Mouse (Mus musculus) neural tube, embryonic 11.5 days (tissue): ENCODE measurements around the gene Fbxo11. TPM values are rescaled to one million over a fixed set of nuclear protein-coding genes. Genes with fewer than 3 reads are reported as not detected.

Experiments used
- ATAC-seq: fragments of 200-750 bp; cut with Nextera tagmentation; 2 replicates; pipeline ENCODE4 v1.8.0; 2017; ENCODE audit warnings: moderate number of reproducible peaks, mild to moderate bottlenecking, moderate TSS enrichment, moderate library complexity; ENCODE audit not compliant: insufficient read depth, low FRiP score, low TSS enrichment
- DNase-seq: peaks from one replicate; pipeline ENCODE4 v3.0.0-alpha.2; 2015; ENCODE audit warnings: low spot score
- H3K27ac ChIP-seq: fragments of 300-500 bp; sonication (generic); 2 replicates; pipeline ENCODE4 v1.5.1; 2014; ENCODE audit warnings: low read depth, mild to moderate bottlenecking, low read length
- H3K27me3 ChIP-seq: fragments of 300-500 bp; sonication (generic); 2 replicates; pipeline ENCODE4 v1.6.1; 2014; ENCODE audit warnings: mild to moderate bottlenecking, low read length, mixed read lengths; ENCODE audit not compliant: control insufficient read depth, insufficient read depth
- H3K36me3 ChIP-seq: fragments of 300-500 bp; sonication (generic); 2 replicates; pipeline ENCODE4 v1.6.1; 2014; ENCODE audit warnings: mild to moderate bottlenecking, low read length, moderate library complexity, mixed read lengths; ENCODE audit not compliant: control insufficient read depth, insufficient read depth
- H3K4me1 ChIP-seq: fragments of 300-500 bp; sonication (generic); 2 replicates; pipeline ENCODE4 v1.6.1; 2014; ENCODE audit warnings: low read length, mixed read lengths; ENCODE audit not compliant: control insufficient read depth, insufficient read depth
- H3K4me2 ChIP-seq: fragments of 300-500 bp; sonication (generic); 2 replicates; pipeline ENCODE4 v1.6.1; 2014; ENCODE audit warnings: low read depth, mild to moderate bottlenecking, moderate library complexity
- H3K4me3 ChIP-seq: fragments of 300-500 bp; sonication (generic); 2 replicates; pipeline ENCODE4 v1.5.1; 2014; ENCODE audit warnings: low read depth, low read length
- H3K9ac ChIP-seq: fragments of 300-500 bp; sonication (generic); 2 replicates; pipeline ENCODE4 v1.6.1; 2014; ENCODE audit warnings: mild to moderate bottlenecking, low read length
- H3K9me3 ChIP-seq: fragments of 300-500 bp; sonication (generic); 2 replicates; pipeline ENCODE4 v1.6.1; 2016; ENCODE audit warnings: low read length; ENCODE audit not compliant: control insufficient read depth
- WGBS: fragments of 180-500 bp; shearing (Covaris S2); extraction: QIAGEN DNeasy Blood & Tissue Kit; methylation state at CpG from one replicate; pipeline ENCODE4 v1.1.7; 2014; 5-methylcytosine and 5-hydroxymethylcytosine counted together
- polyA plus RNA-seq: library from polyadenylated mRNA; unstranded; fragments of >200 nt; fragmentation: Nextera tagmentation; extraction: Ambion mirVana; gene quantifications from 2 replicates; pipeline ENCODE4 v1.2.1, GENCODE M21; 2014

Gene Fbxo11
- polyA plus RNA-seq, 1 experiment from 2014 or later, result 40.4 TPM

DNA sequence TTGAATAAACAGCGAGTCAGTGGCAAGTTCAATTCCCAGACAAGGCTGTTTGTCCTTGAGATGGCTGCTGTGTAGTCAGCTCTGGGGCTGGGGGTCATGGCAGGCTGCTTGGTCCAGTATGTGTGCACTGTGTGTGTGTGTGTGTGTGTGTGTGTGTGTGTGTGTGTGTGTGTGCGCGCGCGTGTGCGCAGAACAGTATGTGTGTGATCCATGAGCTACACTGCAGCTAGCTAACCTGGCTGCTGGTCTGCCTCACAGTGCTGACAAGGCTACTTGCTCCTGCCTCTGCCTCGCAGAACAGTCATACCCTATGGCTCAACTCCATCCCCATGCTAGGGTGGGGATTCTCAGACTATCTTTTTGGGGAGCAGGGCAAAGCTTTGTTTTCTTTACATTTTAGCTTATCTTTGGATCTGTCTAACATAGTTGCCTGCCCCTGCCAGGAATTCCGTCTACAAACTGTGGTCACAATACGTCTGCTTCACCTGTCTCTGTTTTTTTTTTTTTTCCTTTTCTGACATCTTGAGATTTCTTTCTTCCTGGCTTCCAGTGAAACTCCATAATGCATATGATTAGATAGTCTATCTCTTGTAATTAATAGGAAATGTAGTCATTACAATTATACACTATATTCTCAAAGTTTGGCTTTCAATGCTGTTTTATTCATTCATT is 33.2 kb upstream of the Fbxo11 start:
- no peak overlapping the region for H3K4me2 ChIP-seq
- no peaks in the 10 kb centered on the region for H3K4me1 ChIP-seq
- WGBS, result 91% methylated on average over 9 of the region's 9 CpGs
- no peak overlapping the region for H3K27ac ChIP-seq
- H3K36me3 ChIP-seq, result no peaks in the 10 kb centered on the region
- H3K4me3 ChIP-seq, result no peak overlapping the region
- H3K9me3 ChIP-seq, result no peaks in the 10 kb centered on the region
- H3K9ac ChIP-seq, result no peak overlapping the region
- H3K27me3 ChIP-seq, result no peaks in the 10 kb centered on the region
- ATAC-seq, result no peak
- no peak for DNase-seq

DNA sequence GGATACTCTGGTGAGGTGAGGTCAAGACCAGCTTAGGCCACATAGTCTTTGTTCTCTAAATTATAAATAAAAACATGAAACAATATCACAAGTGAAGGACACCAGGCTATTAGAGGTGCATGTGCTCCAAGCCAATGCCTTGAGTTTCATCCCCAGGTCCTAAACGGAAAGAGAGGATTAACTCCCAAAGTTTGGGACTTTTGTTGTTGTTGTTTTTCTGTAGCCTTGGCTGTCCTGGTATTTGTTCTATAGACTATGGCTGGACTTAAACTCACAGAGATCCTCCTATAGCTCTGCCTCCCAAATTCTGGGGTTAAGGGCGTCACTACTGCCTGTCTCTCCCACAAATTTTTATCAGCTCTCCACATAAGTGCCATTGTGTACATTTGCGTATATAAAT is 32.5 kb upstream of the Fbxo11 start:
- WGBS, result 88% methylated on average over 3 of the region's 3 CpGs
- H3K4me1 ChIP-seq, result no peaks in the 10 kb centered on the region
- H3K27ac ChIP-seq, result no peak overlapping the region
- ATAC-seq (no peak), DNase-seq (no peak)
- no peaks in the 10 kb centered on the region for H3K36me3 ChIP-seq
- H3K27me3 ChIP-seq, result no peaks in the 10 kb centered on the region
- no peak overlapping the region for H3K4me3 ChIP-seq
- no peak overlapping the region for H3K4me2 ChIP-seq
- H3K9me3 ChIP-seq, result no peaks in the 10 kb centered on the region
- no peak overlapping the region for H3K9ac ChIP-seq

DNA sequence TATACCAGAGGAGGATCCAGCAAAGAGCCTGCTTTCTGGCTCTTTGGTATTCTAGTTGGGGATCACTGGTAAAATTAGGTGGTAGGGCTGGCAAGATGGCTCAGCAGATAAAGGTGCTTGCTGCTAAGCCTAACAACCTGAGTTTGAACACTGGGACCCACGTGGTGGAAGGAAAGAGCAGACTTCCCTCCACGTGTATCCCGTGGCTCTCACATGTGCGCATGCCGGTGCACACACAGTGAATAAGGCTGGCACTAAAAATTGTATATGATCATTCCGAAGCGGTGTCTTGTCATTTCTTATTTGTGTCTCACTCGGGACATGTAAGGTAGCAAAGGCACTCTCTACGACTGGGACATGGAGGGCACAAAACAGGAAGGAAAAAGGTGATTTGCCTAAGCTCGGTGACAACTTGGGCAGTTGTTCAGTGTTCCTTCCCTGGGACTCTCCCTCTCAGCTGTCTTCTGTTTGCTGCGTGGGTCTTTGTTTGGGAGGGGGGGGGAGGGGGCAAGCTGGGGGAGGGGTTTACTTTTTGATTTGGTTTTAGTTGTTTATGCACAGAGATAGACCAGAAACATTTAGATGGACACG is 31.8 kb upstream of the Fbxo11 start:
- Histone ChIP-seq H3K9ac (no peak overlapping the region), H3K4me3 (no peak overlapping the region), H3K4me2 (no peak overlapping the region), H3K27ac (no peak overlapping the region), H3K36me3 (no peaks in the 10 kb centered on the region), H3K9me3 (no peaks in the 10 kb centered on the region), H3K27me3 (no peaks in the 10 kb centered on the region), H3K4me1 (no peaks in the 10 kb centered on the region)
- no peak for DNase-seq
- ATAC-seq, result no peak
- WGBS, result 89% methylated on average over 12 of the region's 12 CpGs

DNA sequence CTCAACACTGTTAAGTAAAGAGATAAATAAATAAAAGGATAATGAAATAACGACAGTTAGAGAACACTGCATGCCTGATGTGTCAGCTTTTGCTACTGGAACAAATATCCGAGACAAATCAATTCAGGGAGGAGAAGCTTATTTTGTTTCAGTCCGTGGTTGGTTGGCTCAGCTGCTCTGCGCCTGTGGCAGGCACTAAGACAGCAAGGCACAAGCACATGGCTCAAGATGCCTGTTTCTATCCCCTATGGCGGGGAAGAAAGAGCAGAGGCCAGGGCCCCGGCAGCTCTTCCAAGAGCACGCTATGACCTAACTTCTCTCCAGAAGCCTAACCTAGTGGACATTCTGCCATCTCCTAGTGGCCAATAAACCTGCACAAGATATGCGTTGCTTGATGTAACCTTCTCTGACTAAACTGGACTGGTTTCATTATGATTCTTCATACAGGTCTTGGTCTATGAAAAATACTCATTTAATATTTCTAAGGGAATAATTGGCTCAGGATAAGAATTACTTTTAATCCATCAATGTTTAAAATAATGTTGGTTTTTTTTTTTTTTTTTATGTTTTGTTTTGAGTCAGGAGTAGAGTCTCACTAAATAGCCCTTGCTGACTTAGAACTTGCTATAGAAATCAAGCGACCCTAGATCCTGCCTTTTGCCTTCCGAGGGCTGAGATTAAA is 30.6 kb upstream of the Fbxo11 start:
- H3K4me2 ChIP-seq, result no peak overlapping the region
- no peaks in the 10 kb centered on the region for H3K9me3 ChIP-seq
- H3K27ac ChIP-seq, result no peak overlapping the region
- no peaks in the 10 kb centered on the region for H3K27me3 ChIP-seq
- DNase-seq (peak; percentile 25), ATAC-seq (peak; percentile 63; the same call in 1 of the 2 replicates)
- no peak overlapping the region for H3K4me3 ChIP-seq
- H3K36me3 ChIP-seq, result no peaks in the 10 kb centered on the region
- no peak overlapping the region for H3K9ac ChIP-seq
- WGBS, result 65% methylated on average over 10 of the region's 10 CpGs
- H3K4me1 ChIP-seq, result no peaks in the 10 kb centered on the region

DNA sequence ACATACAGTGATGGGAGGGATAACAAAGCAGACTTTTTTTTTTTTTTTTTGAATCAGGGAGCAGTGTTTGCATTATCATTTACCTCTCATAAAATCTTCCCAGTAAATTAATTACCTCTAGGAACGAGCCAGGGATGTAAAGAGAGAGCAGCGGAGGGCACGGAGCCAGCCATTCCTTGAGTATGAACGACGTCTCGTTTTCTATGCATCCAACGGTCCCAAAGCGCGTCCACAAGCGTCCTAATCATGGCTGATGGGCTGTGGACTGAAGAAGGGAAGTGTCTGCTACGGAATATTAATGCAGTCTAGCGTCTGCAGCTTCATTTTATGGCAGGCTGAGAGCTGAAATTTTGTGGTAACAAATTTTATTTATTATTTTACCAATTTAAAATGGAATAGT is 29.2 kb upstream of the Fbxo11 start:
- H3K27me3 ChIP-seq, result no peaks in the 10 kb centered on the region
- no peak for DNase-seq
- no peaks in the 10 kb centered on the region for H3K36me3 ChIP-seq
- no peaks in the 10 kb centered on the region for H3K9me3 ChIP-seq
- 83% methylated on average over 12 of the region's 12 CpGs for WGBS
- no peak for ATAC-seq
- no peak overlapping the region for H3K27ac ChIP-seq
- no peaks in the 10 kb centered on the region for H3K4me1 ChIP-seq
- H3K9ac ChIP-seq, result no peak overlapping the region
- no peak overlapping the region for H3K4me2 ChIP-seq
- H3K4me3 ChIP-seq, result no peak overlapping the region

DNA sequence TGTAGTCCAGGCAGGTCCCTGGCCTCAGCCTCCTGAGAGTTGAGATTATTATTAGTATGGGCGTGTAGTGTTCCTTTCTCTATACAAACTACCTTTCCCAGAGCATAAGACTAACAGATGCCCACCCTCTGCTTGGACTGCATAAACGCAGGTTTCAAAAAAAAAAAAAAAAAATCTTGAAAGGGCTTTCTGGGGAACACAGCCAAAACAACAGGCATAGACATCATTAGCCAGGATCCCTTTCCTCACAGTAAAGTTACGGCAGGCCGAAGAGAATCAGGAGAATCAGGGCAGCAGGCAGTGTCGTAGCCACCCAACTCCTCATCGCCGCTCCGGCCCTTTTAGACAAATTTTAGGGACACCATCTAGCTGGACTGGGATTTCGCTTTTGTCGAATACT is 28.7 kb upstream of the Fbxo11 start:
- 86% methylated on average over 10 of the region's 10 CpGs for WGBS
- H3K27me3 ChIP-seq, result no peaks in the 10 kb centered on the region
- H3K4me1 ChIP-seq, result no peaks in the 10 kb centered on the region
- no peaks in the 10 kb centered on the region for H3K9me3 ChIP-seq
- H3K36me3 ChIP-seq, result no peaks in the 10 kb centered on the region
- no peak overlapping the region for H3K27ac ChIP-seq
- H3K9ac ChIP-seq, result no peak overlapping the region
- DNase-seq (no peak), ATAC-seq (no peak)
- H3K4me2 ChIP-seq, result no peak overlapping the region
- H3K4me3 ChIP-seq, result no peak overlapping the region

DNA sequence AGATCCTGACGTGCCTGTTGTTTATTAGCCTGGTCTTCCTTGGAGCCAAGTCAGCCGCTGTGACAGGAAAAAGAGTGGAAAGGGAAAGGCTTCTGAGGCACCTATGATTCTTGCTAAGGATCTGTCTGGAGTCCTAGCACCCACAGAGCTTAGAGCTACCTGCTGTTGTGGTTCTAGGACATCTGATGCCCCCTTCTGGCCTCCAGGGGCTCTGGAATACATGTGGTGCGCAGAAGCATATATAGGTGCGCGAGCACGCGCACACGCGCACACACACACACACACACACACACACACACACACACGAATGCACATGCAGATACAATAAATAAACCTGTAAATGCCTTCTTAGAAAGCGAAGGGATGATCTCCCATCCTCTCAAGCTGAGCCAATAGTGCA is 20.9 kb upstream of the Fbxo11 start:
- DNase-seq, result no peak
- ATAC-seq, result no peak
- H3K36me3 ChIP-seq, result no peaks in the 10 kb centered on the region
- WGBS, result 95% methylated on average over 11 of the region's 11 CpGs
- no peaks in the 10 kb centered on the region for H3K27me3 ChIP-seq
- no peaks in the 10 kb centered on the region for H3K9me3 ChIP-seq
- no peaks in the 10 kb centered on the region for H3K4me1 ChIP-seq
- no peak overlapping the region for H3K4me3 ChIP-seq
- H3K9ac ChIP-seq, result no peak overlapping the region
- H3K27ac ChIP-seq, result no peak overlapping the region
- H3K4me2 ChIP-seq, result no peak overlapping the region

DNA sequence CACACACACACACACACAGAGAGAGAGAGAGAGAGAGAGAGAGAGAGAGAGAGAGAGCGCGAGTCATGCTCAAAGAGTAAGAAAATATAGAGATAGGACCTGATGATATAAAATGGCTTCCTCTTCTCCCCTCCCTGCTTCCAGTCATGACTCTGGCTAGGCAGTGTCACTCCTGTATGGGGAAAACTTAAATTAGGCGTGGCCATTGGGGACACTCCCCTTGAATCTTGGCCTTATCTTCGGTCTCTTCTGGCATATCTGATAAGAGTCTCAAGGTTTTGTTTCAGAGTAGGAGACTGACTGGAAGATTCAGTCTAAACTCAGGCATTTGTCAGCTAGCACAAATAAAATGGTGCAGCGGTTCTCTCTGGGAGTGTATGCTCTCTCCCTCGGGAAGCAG is 16.4 kb upstream of the Fbxo11 start:
- no peaks in the 10 kb centered on the region for H3K27me3 ChIP-seq
- no peaks in the 10 kb centered on the region for H3K4me1 ChIP-seq
- H3K9me3 ChIP-seq, result no peaks in the 10 kb centered on the region
- H3K9ac ChIP-seq, result no peak overlapping the region
- 94% methylated on average over 6 of the region's 6 CpGs for WGBS
- no peak overlapping the region for H3K4me3 ChIP-seq
- no peak for ATAC-seq
- H3K4me2 ChIP-seq, result no peak overlapping the region
- H3K27ac ChIP-seq, result no peak overlapping the region
- no peaks in the 10 kb centered on the region for H3K36me3 ChIP-seq
- no peak for DNase-seq

DNA sequence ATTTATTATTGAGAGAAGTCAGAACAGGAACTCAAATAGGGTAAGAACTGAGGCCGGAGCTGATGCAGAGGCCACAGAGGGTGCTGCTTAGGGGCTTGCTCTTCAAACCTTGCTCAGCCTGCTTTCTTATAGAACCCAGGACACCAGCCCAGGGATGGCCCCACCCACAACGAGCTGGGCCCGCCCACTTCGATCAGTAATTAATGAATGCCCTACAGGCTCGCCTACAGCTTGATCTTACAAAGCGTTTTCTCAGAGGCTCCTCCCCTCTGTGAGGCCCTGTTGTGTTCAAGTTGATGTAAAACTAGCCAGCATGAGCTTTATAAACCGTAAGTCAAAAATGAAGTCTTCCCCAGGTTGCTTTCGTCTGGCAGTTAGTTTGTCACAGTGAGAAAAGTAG is 14.7 kb upstream of the Fbxo11 start:
- ATAC-seq, result no peak
- no peak for DNase-seq
- H3K4me1 ChIP-seq, result no peaks in the 10 kb centered on the region
- no peak overlapping the region for H3K9ac ChIP-seq
- no peak overlapping the region for H3K4me2 ChIP-seq
- 87% methylated on average over 8 of the region's 8 CpGs for WGBS
- H3K4me3 ChIP-seq, result no peak overlapping the region
- H3K36me3 ChIP-seq, result no peaks in the 10 kb centered on the region
- H3K27me3 ChIP-seq, result no peaks in the 10 kb centered on the region
- no peaks in the 10 kb centered on the region for H3K9me3 ChIP-seq
- H3K27ac ChIP-seq, result no peak overlapping the region
